Mouse (Mus musculus) forebrain, embryonic 14.5 days (tissue): ENCODE results near the gene Fam181b. TPM values are rescaled to one million over a fixed set of nuclear protein-coding genes. Genes with fewer than 3 reads are reported as not detected.
A peak's percentile ranks its signal among the peaks of the same experiment; 100 is the strongest.

ENCODE experiments used
- ATAC-seq: fragments of 200-750 bp; cut with Nextera tagmentation; 2 replicates; pipeline ENCODE4 v1.8.0; 2017; ENCODE audit warnings: mild to moderate bottlenecking, moderate library complexity
- DNase-seq: peaks from one replicate; pipeline ENCODE4 v3.0.0-alpha.2; 2015; ENCODE audit warnings: low spot score
- H3K27ac ChIP-seq: fragments of 300-500 bp; sonication (generic); 2 replicates; pipeline ENCODE4 v1.5.1; 2014; ENCODE audit warnings: low read depth, mild to moderate bottlenecking, control low read depth, low read length, moderate library complexity
- H3K27me3 ChIP-seq: fragments of 300-500 bp; sonication (generic); replicated peaks from 2 replicates; pipeline ENCODE4 v1.6.1; 2014; ENCODE audit warnings: low read length, control low read depth, mixed read lengths; ENCODE audit not compliant: control insufficient read depth, insufficient read depth
- H3K36me3 ChIP-seq: fragments of 300-500 bp; sonication (generic); 2 replicates; pipeline ENCODE4 v1.6.1; 2014; ENCODE audit warnings: low read length, control low read depth; ENCODE audit not compliant: control insufficient read depth, insufficient read depth
- H3K4me1 ChIP-seq: fragments of 300-500 bp; sonication (generic); 2 replicates; pipeline ENCODE4 v1.6.1; 2014; ENCODE audit warnings: antibody characterized with exemption, low read length, control low read depth; ENCODE audit not compliant: control insufficient read depth, insufficient read depth
- H3K4me2 ChIP-seq: fragments of 300-500 bp; sonication (generic); 2 replicates; pipeline ENCODE4 v1.6.1; 2014; ENCODE audit warnings: mild to moderate bottlenecking, control low read depth, low read length
- H3K4me3 ChIP-seq: fragments of 300-500 bp; sonication (generic); 2 replicates; pipeline ENCODE4 v1.5.1; 2014; ENCODE audit warnings: low read depth, low read length, control low read depth
- H3K9ac ChIP-seq: fragments of 300-500 bp; sonication (generic); 2 replicates; pipeline ENCODE4 v1.6.1; 2014; ENCODE audit warnings: mild to moderate bottlenecking, low read length, control low read depth, moderate library complexity
- H3K9me3 ChIP-seq: fragments of 300-500 bp; sonication (generic); replicated peaks from 2 replicates; pipeline ENCODE4 v1.6.1; 2016; ENCODE audit warnings: low read length, control low read depth, mixed read lengths; ENCODE audit not compliant: control insufficient read depth
- WGBS: fragments of 180-500 bp; shearing (Covaris S2); extraction: QIAGEN DNeasy Blood & Tissue Kit; methylation state at CpG from one replicate; pipeline ENCODE4 v1.1.7; 2014; 5-methylcytosine and 5-hydroxymethylcytosine counted together
- polyA plus RNA-seq: library from polyadenylated mRNA; unstranded; fragments of >200 nt; fragmentation: Nextera tagmentation; extraction: Ambion mirVana; gene quantifications from 2 replicates; pipeline ENCODE4 v1.2.1, GENCODE M21; 2014

Fam181b gene
- polyA plus RNA-seq, 1 experiment from 2014 or later: 20.7 TPM

DNA sequence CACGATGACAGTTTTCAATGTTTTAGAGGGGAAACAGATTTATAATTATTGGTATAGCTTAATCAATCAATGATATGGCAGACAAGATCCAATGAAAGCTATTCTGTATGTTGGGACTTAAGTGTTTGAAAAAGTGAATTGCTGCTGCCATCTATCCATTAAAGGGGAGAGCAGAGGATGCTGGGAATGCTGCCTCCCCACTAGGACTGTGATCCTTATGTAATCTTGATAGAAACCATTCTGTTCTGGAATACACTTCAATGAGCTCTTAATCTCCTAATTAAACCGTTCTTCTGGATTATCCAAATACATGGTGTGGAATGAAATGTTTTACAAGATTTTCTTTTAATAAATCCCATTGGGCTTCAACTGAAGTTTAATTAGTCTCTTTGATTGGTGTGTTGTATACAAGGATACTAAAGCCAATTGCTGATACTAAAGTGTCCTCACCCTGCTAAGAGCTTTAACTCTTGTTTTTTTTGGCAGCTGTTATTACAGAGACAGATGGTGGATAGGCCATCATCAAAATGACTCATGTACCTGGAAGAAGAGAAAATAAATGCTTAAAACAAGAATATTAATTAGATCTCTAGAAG is 30.8 kb downstream of the Fam181b start:
- Histone ChIP-seq H3K4me2 (no peak overlapping the region), H3K27ac (no peak overlapping the region), H3K9me3 (no peaks in the 10 kb centered on the region), H3K27me3 (no peaks in the 10 kb centered on the region), H3K36me3 (no peaks in the 10 kb centered on the region), H3K4me1 (no peaks in the 10 kb centered on the region), H3K4me3 (no peak overlapping the region), H3K9ac (no peak overlapping the region)
- DNase-seq (peak; percentile 48), ATAC-seq (peak; percentile 50; the same call in 1 of the 2 replicates)
- 50% methylated on average over 2 of the region's 2 CpGs for WGBS

DNA sequence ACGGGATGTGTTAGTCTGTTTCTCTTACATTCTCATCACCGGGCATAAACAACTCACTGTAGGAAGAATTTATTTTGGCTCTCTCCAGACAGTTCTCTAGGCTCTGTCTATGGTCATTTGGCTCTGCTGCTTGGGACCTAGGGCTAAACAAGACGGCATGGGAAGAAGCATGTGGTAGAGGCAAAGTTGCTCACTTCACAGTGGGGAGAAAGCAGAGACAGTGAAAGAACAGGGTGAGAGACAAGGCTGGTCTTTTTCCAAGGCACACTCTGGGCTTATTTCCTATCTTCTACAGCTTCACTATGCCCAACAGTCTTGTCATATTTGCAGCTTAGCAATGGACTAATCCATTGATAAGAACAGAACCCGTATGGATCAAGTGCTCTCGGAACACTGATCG is 31.4 kb downstream of the Fam181b start:
- no peak overlapping the region for H3K9ac ChIP-seq
- H3K36me3 ChIP-seq: no peaks in the 10 kb centered on the region
- DNase-seq (no peak), ATAC-seq (no peak)
- H3K27ac ChIP-seq: no peak overlapping the region
- H3K4me2 ChIP-seq: no peak overlapping the region
- 81% methylated on average over 6 of the region's 6 CpGs for WGBS
- no peak overlapping the region for H3K4me3 ChIP-seq
- no peaks in the 10 kb centered on the region for H3K27me3 ChIP-seq
- no peaks in the 10 kb centered on the region for H3K9me3 ChIP-seq
- no peaks in the 10 kb centered on the region for H3K4me1 ChIP-seq

- H3K36me3 ChIP-seq: no peaks in the 10 kb centered on the region
- peak; percentile 9 for DNase-seq
- H3K4me2 ChIP-seq: no peak overlapping the region
- no peak overlapping the region for H3K27ac ChIP-seq
- 70% methylated on average over 1 of the region's 1 CpGs for WGBS
- no peaks in the 10 kb centered on the region for H3K4me1 ChIP-seq
- H3K9ac ChIP-seq: no peak overlapping the region
- no peaks in the 10 kb centered on the region for H3K27me3 ChIP-seq
- no peak overlapping the region for H3K4me3 ChIP-seq
- ATAC-seq: no peak
- no peaks in the 10 kb centered on the region for H3K9me3 ChIP-seq
Measured at GRCm38 (mm10) chr7:93117561-93117960, 37.9 kb downstream of the Fam181b start.

DNA sequence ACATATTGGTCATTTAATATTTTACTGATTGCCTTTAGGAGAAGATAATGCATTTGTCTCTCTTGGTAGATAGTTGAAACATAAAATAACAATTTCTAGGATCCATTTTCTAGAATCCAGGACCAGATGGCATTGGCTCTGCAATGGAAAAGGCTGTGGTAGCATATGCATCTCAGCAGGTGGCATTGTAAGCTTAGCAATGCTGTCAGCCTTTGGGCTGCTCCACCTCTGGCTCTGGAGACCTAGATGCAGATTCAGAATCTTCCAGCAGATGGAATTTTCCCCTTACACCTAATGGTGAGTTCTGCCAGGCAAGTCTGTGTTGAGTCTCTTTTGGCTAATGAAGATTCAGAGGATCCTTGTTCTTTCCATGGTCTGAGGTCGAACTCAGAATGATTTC is 44.3 kb downstream of the Fam181b start:
- 72% methylated on average over 1 of the region's 1 CpGs for WGBS
- Histone ChIP-seq H3K4me3 (no peak overlapping the region), H3K4me2 (no peak overlapping the region), H3K27me3 (no peaks in the 10 kb centered on the region), H3K27ac (no peak overlapping the region), H3K9ac (no peak overlapping the region), H3K36me3 (no peaks in the 10 kb centered on the region), H3K4me1 (no peaks in the 10 kb centered on the region), H3K9me3 (no peaks in the 10 kb centered on the region)
- ATAC-seq (no peak), DNase-seq (peak; percentile 21)

Other genes starting within 250 kb of the Fam181b start
- 9.5 and 10.9 TPM in 2 replicates for gene Ddias, start 205.6 kb upstream of the Fam181b start, polyA plus RNA-seq
- 14.5 and 17.0 TPM in 2 replicates for gene Prcp, start 205.4 kb upstream of the Fam181b start, polyA plus RNA-seq